Mouse (Mus musculus) B cell, adult 2 months (primary cell): ENCODE results near the gene Aox3.

Experiments used
- DNase-seq, 2 experiments: peaks; one replicate each; pipeline ENCODE4 v3.0.0; 2022

Aox3 gene

DNA sequence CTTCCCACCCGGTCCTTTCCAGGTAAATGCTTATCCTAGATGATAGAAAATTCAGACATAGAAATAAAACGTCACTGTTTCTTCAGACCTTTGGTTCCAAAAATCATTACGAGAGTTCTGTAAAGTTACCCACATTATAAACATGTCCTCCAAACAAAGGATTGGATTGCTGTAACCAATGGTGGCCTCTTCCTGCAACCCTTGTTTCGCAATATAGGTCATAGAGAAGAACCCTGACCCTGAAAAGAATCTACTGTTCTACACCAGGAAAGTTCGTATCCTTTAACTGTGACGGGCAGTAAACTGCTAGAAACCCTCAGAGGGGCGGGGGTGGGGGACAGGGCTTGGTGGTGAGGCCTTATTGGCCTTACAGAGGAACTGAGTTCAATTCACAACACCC is 99.9 kb downstream of the Aox3 start:
- DNase-seq = no peak

GRCm38 (mm10) chr1:58213838-58214237 is 100.9 kb downstream of the Aox3 start:
- no peak for DNase-seq

- DNase-seq = peak in 1 of 2 experiments; percentile 3
Observed at GRCm38 (mm10) chr1:58215353-58215752, 102.4 kb downstream of the Aox3 start.

DNA sequence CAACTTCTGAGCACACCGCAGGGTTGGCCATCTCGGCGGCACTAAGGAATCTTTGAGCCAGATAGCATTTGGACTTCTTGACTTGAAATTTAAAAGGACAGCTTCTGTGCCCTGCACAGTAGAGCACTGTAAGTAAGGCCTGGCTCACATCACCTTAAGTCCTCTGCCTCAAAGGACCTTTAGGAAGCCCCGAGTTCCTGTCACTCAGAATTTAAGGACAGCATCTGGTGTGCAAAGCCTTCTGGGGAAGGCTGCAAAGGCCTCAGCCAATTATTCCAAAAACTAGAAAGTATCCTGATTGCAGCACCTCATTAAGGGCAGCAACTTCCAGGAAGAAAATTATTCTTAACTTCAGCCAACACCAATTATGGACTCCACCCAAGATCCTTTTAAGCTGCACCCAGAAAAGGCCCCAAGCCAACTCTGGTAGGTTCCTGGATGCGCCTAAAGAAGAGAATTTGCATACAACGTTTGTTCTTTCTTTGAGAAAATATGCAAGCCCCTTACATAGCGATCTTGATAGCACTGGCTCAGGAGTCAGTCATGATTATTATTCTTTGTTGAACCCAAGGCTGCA is 103.1 kb downstream of the Aox3 start:
- DNase-seq = no peak

GRCm38 (mm10) chr1:58221070-58221469 is 108.1 kb downstream of the Aox3 start:
- DNase-seq = no peak

DNA sequence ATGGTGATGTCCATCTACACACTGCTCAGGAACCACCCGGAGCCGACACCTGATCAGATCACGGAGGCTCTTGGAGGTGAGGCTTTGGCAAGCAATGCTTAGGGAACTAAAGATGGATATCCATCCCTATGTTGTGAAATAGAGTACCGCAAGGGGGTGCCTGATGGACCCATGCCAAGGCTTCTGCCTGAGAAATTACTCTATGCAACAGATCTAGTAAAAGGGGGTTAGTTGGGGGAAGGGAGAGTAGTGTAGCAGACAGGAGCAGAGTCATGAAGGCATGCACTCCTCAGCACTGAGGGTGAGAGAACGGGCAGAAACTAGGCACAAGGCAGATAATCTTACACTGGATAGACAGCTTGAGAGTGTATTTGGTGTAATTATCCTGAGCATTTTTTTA is 108.9 kb downstream of the Aox3 start:
- DNase-seq = no peak

DNA sequence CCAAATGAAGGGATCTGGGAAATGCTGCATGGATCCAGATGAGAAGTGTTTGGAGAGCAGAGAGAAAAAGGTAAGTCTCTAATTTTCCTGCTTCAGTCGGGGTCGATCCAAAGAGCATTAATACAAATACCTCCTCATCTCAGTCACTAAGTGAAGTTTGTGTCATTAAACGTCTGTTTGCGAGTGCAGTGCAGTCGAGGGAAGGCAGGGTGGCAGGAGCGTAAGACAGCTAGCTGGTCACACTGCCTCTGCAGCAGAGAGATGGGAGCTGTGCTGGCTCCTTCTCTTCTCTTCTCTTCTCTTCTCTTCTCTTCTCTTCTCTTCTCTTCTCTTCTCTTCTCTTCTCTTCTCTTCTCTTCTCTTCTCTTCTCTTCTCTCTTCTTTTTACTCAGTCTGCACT is 115.2 kb downstream of the Aox3 start:
- DNase-seq = no peak

DNA sequence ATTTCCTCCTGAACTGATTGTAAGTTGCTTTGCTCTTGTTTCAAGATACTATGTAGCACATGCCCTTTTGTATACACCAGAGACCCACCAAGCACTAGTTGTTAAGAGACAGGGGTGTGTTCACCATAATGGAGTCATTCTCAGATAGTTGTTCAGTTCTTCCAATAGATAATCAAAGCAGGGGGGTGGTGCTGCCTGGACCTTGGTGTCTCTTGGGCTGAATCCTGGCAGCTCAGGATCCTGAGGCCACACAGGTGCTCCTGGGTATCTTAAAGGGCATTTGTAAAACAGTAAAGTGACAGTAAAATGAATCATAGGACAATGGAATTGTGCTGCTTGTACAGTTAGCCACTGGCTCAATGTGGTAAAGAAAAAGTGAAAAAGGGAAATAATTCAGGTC is 116.0 kb downstream of the Aox3 start:
- no peak for DNase-seq

DNA sequence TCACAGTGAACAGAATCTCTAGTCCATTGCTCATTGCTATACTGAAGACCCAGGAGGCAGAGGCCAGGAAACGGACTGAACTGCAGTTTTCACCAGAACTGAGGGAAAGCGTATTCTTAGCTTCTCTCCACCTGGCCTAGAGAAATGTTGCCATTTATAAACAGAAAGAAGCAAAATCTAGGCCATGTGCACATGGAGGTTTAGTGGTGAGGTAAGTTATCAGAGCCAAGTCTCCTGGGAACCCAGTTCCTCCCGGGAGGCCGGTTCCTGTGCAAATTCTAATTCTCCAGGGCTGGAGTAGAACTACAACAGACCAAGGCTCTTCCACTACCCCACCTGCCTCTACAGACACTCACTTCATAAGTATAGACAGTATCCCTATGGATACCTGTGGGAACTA is 116.8 kb downstream of the Aox3 start:
- DNase-seq = no peak

- DNase-seq = no peak
Observed at GRCm38 (mm10) chr1:58230542-58230941, 117.6 kb downstream of the Aox3 start.

- no peak for DNase-seq
Observed at GRCm38 (mm10) chr1:58235405-58235804, 122.5 kb downstream of the Aox3 start.

DNA sequence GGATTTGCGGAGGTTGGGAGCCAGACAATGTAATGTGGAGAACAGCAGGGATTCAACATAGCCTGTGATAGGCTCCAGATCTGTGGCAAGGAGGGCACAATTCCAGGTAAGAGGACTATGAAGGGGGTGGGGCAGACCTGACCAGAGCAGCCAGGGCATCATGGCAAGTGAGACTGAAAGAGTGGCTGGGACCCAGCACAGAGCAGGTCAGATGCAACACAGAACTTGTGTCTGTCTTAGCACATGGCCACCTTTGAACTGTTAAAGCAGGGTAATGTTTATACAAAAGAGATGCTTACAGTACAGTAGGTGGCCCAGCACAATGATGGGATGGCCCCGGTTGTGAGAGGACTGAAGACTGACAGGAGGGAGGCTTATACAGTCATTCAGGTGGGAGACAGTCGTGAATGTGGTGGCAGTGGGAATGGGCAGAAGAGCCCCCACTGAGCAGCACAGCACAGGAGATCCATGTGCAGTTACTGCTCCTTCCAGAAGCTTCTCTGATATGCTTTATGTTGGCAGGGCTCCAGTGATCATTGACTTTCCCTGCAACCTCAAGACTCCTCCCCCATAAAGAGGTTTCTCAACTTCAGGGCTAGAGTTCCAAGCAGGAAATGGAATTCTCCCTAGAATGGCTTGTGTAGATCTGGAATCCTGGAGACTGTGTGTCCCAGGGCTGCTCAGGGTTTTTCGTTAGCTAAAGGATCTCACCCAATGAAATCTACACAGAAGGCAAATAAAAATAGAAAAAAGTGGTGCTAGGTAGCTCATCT is 124.8 kb downstream of the Aox3 start:
- no peak for DNase-seq

DNA sequence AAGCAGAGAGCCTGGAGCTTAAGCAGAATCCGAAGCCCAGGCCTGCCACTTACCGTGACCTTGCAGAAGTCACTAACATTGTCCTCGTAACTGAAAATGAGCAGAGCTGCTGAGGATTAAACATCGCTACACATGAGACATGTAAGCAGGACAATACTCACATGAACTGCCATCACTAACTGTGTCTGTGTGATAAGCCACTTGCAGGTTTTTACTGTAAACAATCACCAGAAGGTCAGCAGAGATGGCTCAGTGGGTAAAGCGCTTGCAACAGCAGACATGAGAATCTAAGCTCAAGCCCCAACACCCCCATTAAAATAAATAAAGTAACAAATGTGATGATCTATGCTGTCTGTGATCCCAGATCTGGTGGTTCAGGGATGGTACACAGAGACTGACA is 125.5 kb downstream of the Aox3 start:
- DNase-seq = no peak

- DNase-seq = no peak
Observed at GRCm38 (mm10) chr1:58238961-58239360, 126.0 kb downstream of the Aox3 start.

GRCm38 (mm10) chr1:58240347-58240746 is 127.4 kb downstream of the Aox3 start:
- DNase-seq = no peak

DNA sequence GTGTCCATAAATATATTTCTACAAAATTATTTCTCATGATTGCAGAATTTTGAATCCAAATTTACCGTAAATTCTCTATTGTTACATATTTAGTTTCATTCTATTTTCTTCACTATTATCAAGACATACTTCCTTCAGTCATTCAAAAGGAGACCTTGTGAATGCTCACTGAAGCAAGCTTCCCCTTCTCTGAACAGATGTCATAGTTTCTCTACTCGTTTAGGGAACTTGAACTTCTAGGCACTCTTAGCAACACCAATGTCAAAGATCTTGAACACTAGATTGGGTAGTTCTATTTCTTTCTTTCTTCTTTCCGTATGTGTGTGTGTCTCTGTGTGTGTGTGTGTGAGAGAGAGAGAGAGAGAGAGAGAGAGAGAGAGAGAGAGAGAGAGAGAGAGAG is 131.6 kb downstream of the Aox3 start:
- peak in 1 of 2 experiments; percentile 8 for DNase-seq

DNA sequence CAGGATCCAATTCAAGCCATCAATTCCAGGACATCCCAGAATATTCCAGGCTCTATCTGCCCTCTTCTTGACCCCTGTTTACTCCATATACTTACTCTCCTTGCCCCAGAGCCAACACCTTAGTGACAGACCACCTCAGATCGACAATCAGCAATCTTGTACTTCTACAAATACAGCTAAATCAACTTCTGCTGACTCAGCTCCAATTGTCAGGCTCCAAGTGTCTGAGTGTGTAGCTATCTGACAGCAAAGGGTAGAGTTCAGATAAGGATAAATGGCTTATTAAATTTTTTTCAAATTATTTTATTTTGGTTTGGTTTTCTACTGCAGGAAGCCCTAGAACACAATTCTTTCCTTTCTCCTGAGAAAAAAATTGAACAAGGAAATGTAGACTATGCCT is 135.6 kb downstream of the Aox3 start:
- DNase-seq = no peak
